14 mouse cellular contexts compared by ENCODE assay signal in the genomic region with DNA sequence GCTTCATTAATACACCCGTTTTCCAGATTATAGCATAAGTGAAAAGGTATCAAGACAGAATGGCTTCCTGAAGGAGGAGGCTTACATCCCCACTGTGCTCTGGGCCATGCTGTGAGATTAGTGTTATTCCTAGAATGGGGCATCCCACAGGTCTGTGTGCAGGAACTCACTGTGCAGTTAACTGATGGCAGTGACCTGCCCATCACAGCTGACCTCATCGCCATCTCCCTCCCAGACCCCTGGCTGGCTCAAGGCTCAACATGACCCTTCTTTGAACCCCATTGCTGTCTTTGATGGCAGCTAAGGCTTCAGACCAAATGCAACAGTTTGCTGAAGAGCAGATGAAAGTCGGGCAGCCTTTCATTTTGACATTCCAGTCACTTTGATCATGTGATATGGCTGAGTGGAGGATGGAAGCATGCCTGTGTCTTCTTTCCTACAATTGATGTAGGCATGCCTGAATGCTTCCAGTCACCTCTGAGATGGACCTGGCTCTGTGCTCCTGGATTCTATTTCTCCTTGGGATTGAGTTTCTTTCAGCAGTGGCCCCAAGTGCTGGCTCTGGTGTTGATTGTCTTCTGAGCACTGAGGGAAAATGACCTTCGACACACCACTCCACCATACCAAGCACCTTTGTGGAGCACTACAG.
DNase-seq lines count a peak whose midpoint lies in the region; ATAC-seq lines count a peak whose summit lies in the region.
"Had no signal": no experiment of that assay in that cellular context is flagged by ENCODE, and none has a peak within 500 bp of the region (broad histone marks: within the 10 kb centered on the region; RNA-seq: fewer than 3 reads in every experiment).

No protein-coding gene starts in this region.

- H3K9me3 ChIP-seq in kidney, embryonic 14.5 days (ENCODE audit: control insufficient read depth, low read length): no peaks in the 10 kb centered on the region
- H3K9me3 ChIP-seq in kidney, embryonic 16.5 days (ENCODE audit: low read length): no peaks in the 10 kb centered on the region
- peaks cover 70% of the 10 kb centered on the region for H3K9me3 ChIP-seq in megakaryocyte, embryonic 14.5 days
- H3K9me3 ChIP-seq: embryonic facial prominence, embryonic 12.5 days; forebrain, embryonic 13.5 days; forebrain, embryonic 15.5 days had no signal

- no peaks in the 10 kb centered on the region for H3K4me1 ChIP-seq in kidney, embryonic 14.5 days (ENCODE audit: control insufficient read depth, insufficient read depth, low read length)
- peaks cover 10% of the 10 kb centered on the region; the same call in 1 of the 2 replicates for H3K4me1 ChIP-seq in kidney, embryonic 16.5 days (ENCODE audit: insufficient read depth, low read length)
- no peaks in the 10 kb centered on the region for H3K4me1 ChIP-seq in megakaryocyte, embryonic 14.5 days

- no peak overlapping the region for H3K9ac ChIP-seq in kidney, embryonic 14.5 days (ENCODE audit: low read depth, low read length)
- H3K9ac ChIP-seq in kidney, embryonic 16.5 days (replicated peaks; ENCODE audit: low read length): no peak overlapping the region
- H3K9ac ChIP-seq: embryonic facial prominence, embryonic 12.5 days; forebrain, embryonic 13.5 days; forebrain, embryonic 15.5 days; forebrain, postnatal 0 days had no signal

- no peak overlapping the region for H3K27ac ChIP-seq in kidney, embryonic 14.5 days (ENCODE audit: low read depth, low read length)
- no peak overlapping the region for H3K27ac ChIP-seq in kidney, embryonic 16.5 days (ENCODE audit: low read length)
- H3K27ac ChIP-seq: embryonic facial prominence, embryonic 12.5 days; forebrain, embryonic 13.5 days; forebrain, embryonic 15.5 days had no signal

- no peak for DNase-seq in kidney, adult 11 months
- no peak for DNase-seq in kidney, postnatal 4 days
- no peak for DNase-seq in frontal cortex, postnatal 25 days (ENCODE audit: low spot score in 2 of 2)
- DNase-seq: adrenal gland, adult 2 months; adrenal gland, postnatal 10 days; adrenal gland, postnatal 25 days; forebrain, postnatal 0 days had no signal

- H3K27me3 ChIP-seq in kidney, embryonic 14.5 days (ENCODE audit: control insufficient read depth, insufficient read depth, low read length): no peaks in the 10 kb centered on the region
- H3K27me3 ChIP-seq in kidney, embryonic 16.5 days (ENCODE audit: insufficient read depth, low read length): no peaks in the 10 kb centered on the region
- H3K27me3 ChIP-seq in megakaryocyte, embryonic 14.5 days (replicated peaks): no peaks in the 10 kb centered on the region
- H3K27me3 ChIP-seq: embryonic facial prominence, embryonic 12.5 days; forebrain, embryonic 13.5 days; forebrain, embryonic 15.5 days had no signal

- WGBS in kidney, embryonic 14.5 days: 41% methylated on average over 4 of the region's 4 CpGs
- 42% methylated on average over 4 of the region's 4 CpGs for WGBS in kidney, embryonic 16.5 days

- H3K4me3 ChIP-seq in kidney, embryonic 14.5 days (ENCODE audit: low read length): no peak overlapping the region
- H3K4me3 ChIP-seq in kidney, embryonic 16.5 days (ENCODE audit: low read length): no peak overlapping the region
- peak overlapping the region; percentile 8 for H3K4me3 ChIP-seq in megakaryocyte, embryonic 14.5 days (replicated peaks)
- H3K4me3 ChIP-seq: embryonic facial prominence, embryonic 12.5 days; forebrain, embryonic 13.5 days; forebrain, embryonic 15.5 days had no signal

- H3K36me3 ChIP-seq in kidney, embryonic 14.5 days (ENCODE audit: control insufficient read depth, insufficient read depth, low read length): no peaks in the 10 kb centered on the region
- H3K36me3 ChIP-seq in kidney, embryonic 16.5 days (ENCODE audit: insufficient read depth, low read length): no peaks in the 10 kb centered on the region
- no peaks in the 10 kb centered on the region for H3K36me3 ChIP-seq in megakaryocyte, embryonic 14.5 days (replicated peaks; ENCODE audit: low read length)
- H3K36me3 ChIP-seq: embryonic facial prominence, embryonic 12.5 days; forebrain, embryonic 15.5 days had no signal

- H3K4me2 ChIP-seq in kidney, embryonic 14.5 days (replicated peaks; ENCODE audit: low read depth, low read length): no peak overlapping the region
- no peak overlapping the region for H3K4me2 ChIP-seq in kidney, embryonic 16.5 days (replicated peaks; ENCODE audit: low read depth, low read length)
- H3K4me2 ChIP-seq: embryonic facial prominence, embryonic 12.5 days; forebrain, embryonic 13.5 days; forebrain, embryonic 15.5 days had no signal

- peak; percentile 84 for ATAC-seq in kidney, embryonic 14.5 days (ENCODE audit: low FRiP score, low TSS enrichment)
- ATAC-seq in kidney, embryonic 16.5 days (ENCODE audit: low FRiP score, low TSS enrichment): peak; percentile 89
- ATAC-seq in megakaryocyte, adult 5-6 weeks (ENCODE audit: poor library complexity, severe bottlenecking): no peak
- ATAC-seq: forebrain, embryonic 13.5 days; forebrain, embryonic 15.5 days; forebrain, postnatal 0 days had no signal
